Mouse (Mus musculus): ENCODE measurements around the gene Bpifa5. TPM values are rescaled to one million over a fixed set of nuclear protein-coding genes. Genes with fewer than 3 reads are reported as not detected.

The Bpifa5 gene
- polyA plus RNA-seq, 1 experiment: not detected

DNA sequence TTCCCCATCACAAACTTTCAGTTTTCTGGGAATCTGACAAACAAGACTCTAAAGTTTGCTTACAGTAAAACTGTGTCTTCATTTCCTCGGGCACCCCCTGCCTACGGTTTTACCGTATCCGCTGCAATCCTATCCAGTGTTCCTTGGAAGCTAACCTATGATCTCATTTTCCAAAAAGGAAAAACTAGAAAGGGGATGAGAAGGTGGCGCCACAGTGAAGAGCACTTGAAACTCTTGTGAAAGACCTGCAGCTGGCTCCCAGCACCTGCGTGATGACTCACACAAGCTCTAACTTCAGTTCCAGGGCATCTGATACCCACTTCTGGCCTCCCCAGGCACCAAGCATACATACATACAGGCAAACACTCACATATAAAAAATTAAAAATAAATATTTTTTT is 22.9 kb downstream of the Bpifa5 start:
- TF ChIP-seq FLI1 (IDR thresholded peaks at IDR 0.05; ENCODE audit: low read length) (no peak), GATA1 (IDR thresholded peaks at IDR 0.05; ENCODE audit: borderline replicate concordance, low read length) (no peak)
- no peaks in the 10 kb centered on the region for H3K9me3 ChIP-seq
- H3K4me3 ChIP-seq (replicated peaks): no peak overlapping the region
- H3K4me1 ChIP-seq: no peaks in the 10 kb centered on the region; the same call in 1 of the 2 replicates
- peaks cover 8% of the 10 kb centered on the region for H3K27me3 ChIP-seq (replicated peaks)
- H3K36me3 ChIP-seq (replicated peaks; ENCODE audit: low read length): no peaks in the 10 kb centered on the region

GRCm38 (mm10) chr2:154185748-154186147 is 23.3 kb downstream of the Bpifa5 start:
- no peaks in the 10 kb centered on the region; the same call in 1 of the 2 replicates for H3K4me1 ChIP-seq
- no peaks in the 10 kb centered on the region for H3K9me3 ChIP-seq
- H3K4me3 ChIP-seq (replicated peaks): no peak overlapping the region
- H3K36me3 ChIP-seq (replicated peaks; ENCODE audit: low read length): no peaks in the 10 kb centered on the region
- TF ChIP-seq FLI1 (IDR thresholded peaks at IDR 0.05; ENCODE audit: low read length): no peak
- no peak for TF ChIP-seq GATA1 (IDR thresholded peaks at IDR 0.05; ENCODE audit: borderline replicate concordance, low read length)
- H3K27me3 ChIP-seq (replicated peaks): peaks cover 10% of the 10 kb centered on the region

GRCm38 (mm10) chr2:154187468-154187867 is 25.1 kb downstream of the Bpifa5 start:
- no peaks in the 10 kb centered on the region for H3K9me3 ChIP-seq
- TF ChIP-seq FLI1 (IDR thresholded peaks at IDR 0.05; ENCODE audit: low read length) (no peak), GATA1 (IDR thresholded peaks at IDR 0.05; ENCODE audit: borderline replicate concordance, low read length) (no peak)
- H3K4me1 ChIP-seq: no peaks in the 10 kb centered on the region; the same call in 1 of the 2 replicates
- no peak overlapping the region for H3K4me3 ChIP-seq (replicated peaks)
- peaks cover 10% of the 10 kb centered on the region for H3K27me3 ChIP-seq (replicated peaks)
- no peaks in the 10 kb centered on the region for H3K36me3 ChIP-seq (replicated peaks; ENCODE audit: low read length)

DNA sequence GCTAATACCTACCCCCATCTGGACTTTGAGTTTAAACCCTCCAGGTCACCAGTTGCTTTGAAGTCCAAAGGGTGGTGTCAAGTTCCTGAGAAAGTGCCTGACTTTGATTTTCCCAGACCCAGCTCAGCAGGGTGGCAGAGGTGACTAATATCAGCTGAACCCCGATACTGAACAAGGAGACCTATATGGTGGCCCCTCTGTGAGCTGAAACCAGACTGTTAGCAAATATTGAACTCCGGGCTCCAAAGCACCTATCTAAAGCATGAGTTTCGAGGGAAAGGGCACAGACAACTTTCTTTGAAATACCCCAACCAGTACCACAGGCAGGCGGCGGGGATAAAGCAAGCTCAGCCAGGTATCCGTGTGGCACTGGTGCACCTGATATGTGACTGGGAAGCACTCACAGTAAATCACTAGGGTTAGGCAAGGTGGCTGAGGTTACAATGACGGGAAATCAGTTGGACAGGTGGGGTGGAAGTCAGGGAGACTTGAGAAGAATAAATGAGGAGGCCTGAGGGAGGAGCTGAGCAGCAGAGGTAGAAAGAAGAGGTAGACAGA is 27.5 kb downstream of the Bpifa5 start:
- no peaks in the 10 kb centered on the region for H3K36me3 ChIP-seq (replicated peaks; ENCODE audit: low read length)
- no peaks in the 10 kb centered on the region; the same call in 1 of the 2 replicates for H3K4me1 ChIP-seq
- no peaks in the 10 kb centered on the region for H3K9me3 ChIP-seq
- no peak overlapping the region for H3K4me3 ChIP-seq (replicated peaks)
- peaks cover 16% of the 10 kb centered on the region for H3K27me3 ChIP-seq (replicated peaks)
- TF ChIP-seq FLI1 (IDR thresholded peaks at IDR 0.05; ENCODE audit: low read length) (no peak), GATA1 (IDR thresholded peaks at IDR 0.05; ENCODE audit: borderline replicate concordance, low read length) (no peak)

- no peaks in the 10 kb centered on the region for H3K36me3 ChIP-seq (replicated peaks; ENCODE audit: low read length)
These were observed 28.3 kb downstream of the Bpifa5 start, which contains the start of gene Bpifb1 for GRCm38 (mm10) chr2:154190546-154191258. TSS of gene Bpifb1 (plus strand) at chr2:154190818.

DNA sequence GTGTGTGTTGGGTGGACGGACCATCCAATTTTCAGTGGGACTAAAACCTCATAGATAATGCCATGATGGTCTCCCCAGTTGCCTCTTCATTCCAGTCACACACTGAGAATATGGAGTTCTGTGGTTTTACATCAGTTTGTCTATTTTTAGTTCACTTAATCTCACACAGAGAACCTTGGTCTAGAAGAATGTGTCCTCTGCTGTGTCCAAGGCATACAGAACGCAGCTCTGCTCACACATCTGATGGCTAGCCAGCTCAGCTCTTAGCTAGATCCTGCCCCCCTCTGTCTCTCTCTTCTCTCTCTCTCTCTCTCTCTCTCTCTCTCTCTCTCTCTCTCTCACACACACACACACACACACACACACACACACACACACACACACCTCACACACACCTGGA is 29.7 kb downstream of the Bpifa5 start:
- TF ChIP-seq GATA1 (IDR thresholded peaks at IDR 0.05; ENCODE audit: borderline replicate concordance, low read length) (no peak), FLI1 (IDR thresholded peaks at IDR 0.05; ENCODE audit: low read length) (no peak)
- H3K36me3 ChIP-seq (replicated peaks; ENCODE audit: low read length): no peaks in the 10 kb centered on the region
- no peaks in the 10 kb centered on the region for H3K9me3 ChIP-seq
- H3K27me3 ChIP-seq (replicated peaks): peaks cover 23% of the 10 kb centered on the region
- H3K4me1 ChIP-seq: no peaks in the 10 kb centered on the region; the same call in 1 of the 2 replicates
- no peak overlapping the region for H3K4me3 ChIP-seq (replicated peaks)

More at GRCm38 (mm10) chr2:154190546-154191258, 28.3 kb downstream of the Bpifa5 start, which contains the start of gene Bpifb1:
- Histone ChIP-seq H3K9me3 (no peaks in the 10 kb centered on the region), H3K27me3 (replicated peaks) (peaks cover 22% of the 10 kb centered on the region), H3K4me1 (no peaks in the 10 kb centered on the region; the same call in 1 of the 2 replicates), H3K4me3 (replicated peaks) (no peak within 1 kb of the TSS)
- no peak for TF ChIP-seq GATA1 (IDR thresholded peaks at IDR 0.05; ENCODE audit: borderline replicate concordance, low read length)
- no peak for TF ChIP-seq FLI1 (IDR thresholded peaks at IDR 0.05; ENCODE audit: low read length)

- TF ChIP-seq FLI1 (IDR thresholded peaks at IDR 0.05; ENCODE audit: low read length) (no peak), GATA1 (IDR thresholded peaks at IDR 0.05; ENCODE audit: borderline replicate concordance, low read length) (no peak)
- Histone ChIP-seq H3K36me3 (replicated peaks; ENCODE audit: low read length) (no peaks in the 10 kb centered on the region), H3K9me3 (no peaks in the 10 kb centered on the region), H3K27me3 (replicated peaks) (peaks cover 26% of the 10 kb centered on the region), H3K4me3 (replicated peaks) (no peak overlapping the region), H3K4me1 (no peaks in the 10 kb centered on the region)
These were observed 30.7 kb downstream of the Bpifa5 start for GRCm38 (mm10) chr2:154193071-154193470.

GRCm38 (mm10) chr2:154193994-154194504 is 31.6 kb downstream of the Bpifa5 start:
- TF ChIP-seq GATA1 (IDR thresholded peaks at IDR 0.05; ENCODE audit: borderline replicate concordance, low read length): no peak
- no peak for TF ChIP-seq FLI1 (IDR thresholded peaks at IDR 0.05; ENCODE audit: low read length)
- H3K4me1 ChIP-seq: no peaks in the 10 kb centered on the region
- H3K36me3 ChIP-seq (replicated peaks; ENCODE audit: low read length): no peaks in the 10 kb centered on the region
- no peaks in the 10 kb centered on the region for H3K9me3 ChIP-seq
- H3K4me3 ChIP-seq (replicated peaks): no peak overlapping the region
- peaks cover 32% of the 10 kb centered on the region for H3K27me3 ChIP-seq (replicated peaks)

GRCm38 (mm10) chr2:154197036-154197435 is 34.6 kb downstream of the Bpifa5 start:
- Histone ChIP-seq H3K36me3 (replicated peaks; ENCODE audit: low read length) (no peaks in the 10 kb centered on the region), H3K27me3 (replicated peaks) (peaks cover 44% of the 10 kb centered on the region)
- TF ChIP-seq GATA1 (IDR thresholded peaks at IDR 0.05; ENCODE audit: borderline replicate concordance, low read length) (no peak), FLI1 (IDR thresholded peaks at IDR 0.05; ENCODE audit: low read length) (no peak)

GRCm38 (mm10) chr2:154204630-154205029 is 42.2 kb downstream of the Bpifa5 start:
- Histone ChIP-seq H3K27me3 (replicated peaks) (peaks cover 38% of the 10 kb centered on the region), H3K4me1 (no peaks in the 10 kb centered on the region), H3K9me3 (no peaks in the 10 kb centered on the region), H3K36me3 (replicated peaks; ENCODE audit: low read length) (no peaks in the 10 kb centered on the region), H3K4me3 (replicated peaks) (no peak overlapping the region)
- TF ChIP-seq FLI1 (IDR thresholded peaks at IDR 0.05; ENCODE audit: low read length) (no peak), GATA1 (IDR thresholded peaks at IDR 0.05; ENCODE audit: borderline replicate concordance, low read length) (no peak)

More at GRCm38 (mm10) chr2:154197036-154197435, 34.6 kb downstream of the Bpifa5 start:
- Histone ChIP-seq H3K4me1 (no peaks in the 10 kb centered on the region), H3K4me3 (replicated peaks) (no peak overlapping the region), H3K9me3 (no peaks in the 10 kb centered on the region)

Data from megakaryocyte, embryonic 14.5 days (primary cell).